Mouse (Mus musculus): ENCODE results near the gene Eri3.
A peak's percentile ranks its signal among the peaks of the same experiment; 100 is the strongest.

Eri3 gene

DNA sequence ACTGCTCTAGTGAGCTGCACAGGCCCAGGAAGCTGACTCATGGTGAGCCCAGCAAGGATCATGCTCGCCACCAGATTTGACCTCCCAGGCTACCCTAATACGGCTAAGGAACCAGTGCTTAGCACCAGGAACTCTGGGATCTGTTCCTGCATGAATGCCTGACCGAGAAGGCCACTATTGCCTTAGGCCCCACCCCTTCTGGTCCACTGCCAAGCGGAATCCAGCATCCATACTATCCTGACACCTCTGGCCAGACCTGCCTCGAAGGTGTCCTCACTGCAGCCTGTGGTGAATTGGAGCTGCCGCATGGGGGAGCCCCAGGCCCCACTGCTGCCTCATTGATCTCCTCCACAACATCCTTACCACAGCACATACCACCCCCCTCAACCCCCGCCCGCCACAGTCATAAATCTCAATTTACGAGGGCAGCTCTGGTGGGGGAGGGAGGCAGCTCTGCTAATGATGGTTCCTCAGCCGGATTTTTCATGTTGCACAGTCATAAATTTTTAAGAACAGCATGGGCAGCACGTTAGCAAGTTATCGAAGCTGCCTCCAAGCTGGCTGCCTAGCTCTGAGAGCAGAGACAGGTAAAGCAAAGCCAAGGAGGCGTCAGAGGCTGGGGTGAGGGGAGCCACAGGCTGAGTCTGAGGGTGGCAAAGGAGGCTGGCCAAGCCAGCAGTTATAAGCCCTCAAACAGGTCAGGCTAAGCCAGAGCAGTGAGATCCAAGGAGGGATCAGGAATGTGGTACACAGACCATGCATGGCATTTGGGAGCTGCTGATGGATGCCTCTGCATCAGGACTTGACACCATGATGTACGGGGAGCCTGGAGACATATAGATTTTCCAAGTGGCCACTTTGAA is 108.6 kb downstream of the Eri3 start:
- DNase-seq (ENCODE audit: low spot score in 2 of 2), result no peak

DNA sequence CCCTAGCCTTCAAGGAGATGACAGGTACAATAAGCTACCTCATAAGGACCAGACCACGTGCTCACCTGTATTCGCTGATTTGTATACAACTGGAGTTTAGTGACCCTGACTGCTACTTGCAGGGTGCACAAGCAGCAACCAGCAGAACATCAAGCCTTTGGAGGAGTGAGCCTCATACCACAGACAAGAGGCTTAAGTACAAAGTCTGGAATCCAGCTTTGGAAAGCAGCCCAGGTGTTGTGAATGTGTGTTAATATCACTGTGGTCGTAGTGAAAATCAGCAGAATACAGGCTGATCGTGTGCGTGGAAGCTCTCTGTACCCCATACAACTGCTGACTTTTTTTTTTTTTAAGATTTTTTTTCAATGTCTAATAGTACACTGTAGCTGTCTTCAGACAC is 109.8 kb downstream of the Eri3 start:
- DNase-seq (ENCODE audit: low spot score in 2 of 2), result no peak

DNA sequence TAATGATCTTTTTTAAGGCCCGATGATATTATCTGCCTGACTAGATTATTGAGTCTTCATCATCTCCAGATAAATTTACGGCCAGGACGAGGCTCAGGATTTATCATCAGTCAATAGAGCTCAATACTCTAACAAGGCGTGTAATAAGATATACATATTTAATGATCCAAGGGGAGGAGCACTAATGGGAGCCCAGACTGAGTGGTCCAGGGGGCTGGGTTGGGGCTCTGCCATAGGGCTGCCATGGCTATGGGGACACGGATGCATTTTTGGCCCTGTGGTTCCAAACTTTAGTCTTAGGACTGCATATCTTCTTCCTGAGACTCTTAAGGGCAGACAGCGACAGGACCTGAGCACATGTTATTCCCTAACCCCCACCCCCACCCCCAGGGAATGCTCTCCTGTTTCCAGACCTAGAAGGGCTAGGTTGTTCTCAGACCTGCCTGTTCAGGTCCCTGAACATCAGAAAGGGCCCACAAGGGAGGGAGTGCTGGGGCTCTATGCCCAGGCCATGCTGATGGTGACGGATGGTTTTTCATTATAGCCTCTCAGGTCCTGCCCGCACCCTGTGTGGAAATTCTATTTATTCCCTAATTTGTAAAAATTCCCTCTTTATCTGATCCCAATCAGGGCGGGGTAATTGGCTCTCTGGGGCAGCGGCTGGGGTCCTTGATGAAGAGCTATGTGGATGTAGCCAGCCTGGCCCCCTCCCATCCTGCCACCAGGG is 114.4 kb downstream of the Eri3 start:
- no peak for DNase-seq (ENCODE audit: low spot score in 2 of 2)

DNA sequence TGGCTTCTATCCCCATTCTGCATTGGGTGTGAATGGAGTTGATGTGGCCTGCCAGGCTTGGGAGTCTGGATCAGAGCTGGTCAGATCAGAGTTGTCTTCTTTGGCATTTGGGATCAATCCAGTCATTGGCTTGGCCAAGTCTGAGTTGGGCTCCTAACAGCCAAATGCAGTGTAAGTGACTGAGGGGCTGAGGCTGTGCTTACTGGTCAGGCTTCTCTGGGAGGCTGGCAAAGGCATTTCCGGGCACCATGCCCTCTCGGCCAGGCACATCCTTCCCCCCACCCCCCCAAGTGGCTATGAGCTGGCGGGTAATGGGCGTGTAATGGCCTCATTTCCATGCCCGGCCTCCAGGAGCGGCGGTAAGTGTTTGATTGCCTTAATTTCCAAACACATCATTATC is 115.4 kb downstream of the Eri3 start:
- DNase-seq (ENCODE audit: low spot score in 2 of 2), result no peak

DNA sequence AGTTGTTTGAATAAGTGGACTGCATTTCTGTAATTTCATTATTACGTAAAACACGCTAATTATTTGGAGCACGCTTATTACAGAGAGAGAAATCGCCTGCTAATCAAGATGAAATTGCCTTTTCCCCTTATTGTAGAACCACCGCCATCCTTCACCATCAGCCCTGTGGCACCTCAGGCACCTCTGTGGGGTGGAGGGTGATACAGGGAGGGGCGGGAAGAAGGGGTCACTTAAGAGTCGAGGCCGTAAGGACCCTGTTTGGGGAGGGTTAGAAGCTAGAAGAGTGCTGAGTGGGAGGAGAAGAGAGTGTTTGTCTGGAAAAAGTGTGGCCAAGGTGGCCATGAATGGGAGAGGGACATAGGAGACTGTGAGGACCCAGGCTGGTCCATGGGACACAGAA is 115.9 kb downstream of the Eri3 start:
- no peak for DNase-seq (ENCODE audit: low spot score in 2 of 2)

DNA sequence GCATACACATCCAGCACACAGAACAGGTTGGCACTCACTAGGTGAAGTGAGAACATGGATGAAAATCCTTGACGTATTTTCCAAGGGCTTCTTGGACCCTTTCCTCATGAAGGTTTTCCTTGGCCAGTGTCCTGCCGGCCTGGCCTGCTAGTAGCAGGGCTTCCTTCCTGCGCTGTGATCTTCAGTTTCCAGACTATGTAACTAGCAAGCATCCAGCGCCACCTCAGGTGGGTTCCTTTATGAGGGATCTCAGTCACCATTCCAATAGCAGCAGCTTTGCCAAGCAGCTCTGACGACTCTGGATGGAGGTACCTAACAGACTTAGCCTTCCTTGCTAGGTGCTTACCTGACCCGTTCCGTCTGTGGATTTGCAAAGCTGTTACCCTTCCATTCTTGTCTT is 119.7 kb downstream of the Eri3 start:
- DNase-seq (ENCODE audit: low spot score in 2 of 2), result no peak

DNA sequence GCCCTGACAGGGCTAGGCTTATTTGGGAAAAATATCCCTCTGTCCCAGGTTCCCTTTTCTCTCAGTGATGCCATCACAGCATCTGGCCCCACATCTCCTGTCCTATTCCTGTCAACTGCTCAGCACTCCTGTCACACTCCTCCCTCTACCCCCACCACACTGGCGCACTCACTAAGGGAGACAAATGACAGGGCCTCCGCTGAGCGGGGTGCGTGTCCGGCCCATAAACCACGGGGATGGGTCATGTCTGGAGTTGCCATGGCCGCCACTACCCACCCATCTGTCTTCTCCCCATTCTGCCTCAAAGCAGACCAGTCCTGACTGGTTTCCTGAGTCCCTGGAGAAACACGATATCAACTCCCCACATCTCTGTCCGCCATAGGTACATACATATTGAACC is 121.9 kb downstream of the Eri3 start:
- DNase-seq (ENCODE audit: low spot score in 2 of 2), result no peak

DNA sequence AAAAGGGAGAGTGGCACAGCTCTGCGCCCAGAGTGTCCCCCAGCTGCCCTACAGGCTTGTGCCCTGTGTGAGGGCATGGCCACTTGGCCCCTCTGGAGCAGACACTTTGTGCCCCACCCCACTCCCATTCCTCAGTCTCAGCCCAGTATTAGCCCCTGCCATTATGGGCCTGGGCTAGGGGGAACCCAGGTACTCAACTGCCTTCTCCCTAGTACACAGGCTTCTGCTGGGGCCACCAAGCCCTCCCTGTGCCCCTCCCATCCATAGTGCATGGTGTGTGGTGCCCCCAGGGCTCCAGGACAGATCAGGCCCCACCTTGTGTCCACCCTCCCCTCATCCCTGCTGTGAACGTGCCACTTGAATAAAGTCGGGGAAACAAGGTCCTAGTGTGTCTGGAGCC is 123.7 kb downstream of the Eri3 start:
- no peak for DNase-seq (ENCODE audit: low spot score in 2 of 2)

DNA sequence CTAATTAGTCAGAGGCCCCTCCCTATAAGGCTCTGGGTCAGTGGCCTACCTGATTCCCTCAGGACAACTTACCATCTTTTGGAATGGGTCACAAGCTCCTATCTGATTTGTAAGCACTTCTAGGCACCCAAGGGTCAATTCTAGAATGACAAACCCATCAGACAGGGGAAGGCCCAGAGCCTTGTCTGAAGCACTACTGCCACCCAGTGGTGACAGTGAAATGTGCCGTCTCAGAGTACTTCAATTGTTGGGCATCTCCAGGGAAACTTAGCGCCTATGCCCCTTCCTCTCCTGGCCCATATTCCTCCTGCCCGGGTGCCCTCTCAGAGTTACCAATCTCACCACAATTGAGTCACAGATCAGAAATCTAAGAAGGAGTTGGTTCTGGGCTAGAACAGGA is 126.7 kb downstream of the Eri3 start:
- DNase-seq (ENCODE audit: low spot score in 2 of 2), result peak; percentile 84

DNA sequence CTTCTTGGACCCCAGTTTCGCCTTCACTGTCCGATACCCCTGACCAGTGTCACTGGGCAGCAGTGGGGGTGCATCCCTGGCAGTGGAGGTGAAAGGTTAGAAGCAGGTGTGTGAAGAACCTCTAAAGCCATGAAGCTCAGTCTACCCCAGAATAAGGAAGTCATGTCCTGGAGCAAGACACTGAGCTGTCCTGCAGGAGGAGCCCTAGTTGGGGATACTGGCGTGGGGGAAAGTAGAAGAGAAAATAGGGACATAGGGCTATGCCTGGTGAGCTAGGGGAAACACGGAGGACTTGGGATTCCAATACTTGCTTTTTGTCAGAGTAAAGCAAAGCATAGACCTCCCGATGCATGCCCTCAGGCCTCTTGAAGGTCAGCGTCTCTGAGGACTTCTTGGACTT is 130.8 kb downstream of the Eri3 start:
- DNase-seq (ENCODE audit: low spot score in 2 of 2), result no peak

DNA sequence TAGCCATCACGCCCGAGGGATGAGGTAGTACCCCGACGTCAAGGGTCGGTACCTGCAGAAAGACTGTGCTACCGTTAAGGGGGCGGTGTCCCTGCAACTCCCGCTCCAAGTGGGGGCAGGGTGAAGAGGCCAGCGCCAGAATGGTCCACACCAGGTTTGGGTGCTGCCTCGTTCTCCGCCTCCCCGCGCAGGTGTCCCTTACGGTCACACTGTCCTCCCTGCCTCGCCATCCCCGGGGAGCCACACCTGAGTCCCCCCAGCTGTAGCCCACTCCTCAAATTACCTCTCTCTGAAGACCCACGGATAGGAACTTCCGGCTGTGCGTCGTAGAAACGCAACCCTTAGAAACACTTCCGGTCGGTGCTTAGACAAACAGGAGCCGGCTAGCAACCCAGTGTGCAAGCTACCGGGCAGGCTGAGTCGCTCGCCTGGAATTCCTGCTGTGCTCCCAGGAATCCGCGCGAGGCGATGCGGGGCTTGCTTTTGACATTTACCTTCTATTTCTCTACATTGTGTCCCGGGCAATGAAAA is 131.8 kb downstream of the Eri3 start, which contains the start of gene Dmap1:
Dmap1 (minus strand) TSS at position 343 of the 531 bp plus-strand sequence.
- peak; percentile 81 to 83 for DNase-seq (ENCODE audit: low spot score in 2 of 2)

DNA sequence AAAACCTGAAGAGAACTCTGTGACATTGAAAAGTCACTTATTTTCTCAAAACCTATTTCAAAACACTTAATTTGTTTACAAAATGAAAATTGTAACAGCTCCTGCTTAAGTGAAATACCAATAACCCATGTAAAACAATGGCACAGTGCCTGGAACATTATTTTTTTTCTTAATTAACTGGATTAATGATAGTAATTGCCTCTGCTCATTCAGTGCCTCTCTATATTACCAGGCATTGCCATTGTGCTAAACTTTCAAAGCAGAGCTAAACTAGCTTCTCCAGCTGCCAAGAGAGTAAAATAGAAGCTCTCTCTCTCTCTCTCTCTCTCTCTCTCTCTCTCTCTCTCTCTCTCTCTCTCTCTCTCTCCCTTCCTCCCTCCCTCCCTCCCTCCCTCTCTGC is 132.3 kb downstream of the Eri3 start:
- DNase-seq (ENCODE audit: low spot score in 2 of 2), result no peak

DNA sequence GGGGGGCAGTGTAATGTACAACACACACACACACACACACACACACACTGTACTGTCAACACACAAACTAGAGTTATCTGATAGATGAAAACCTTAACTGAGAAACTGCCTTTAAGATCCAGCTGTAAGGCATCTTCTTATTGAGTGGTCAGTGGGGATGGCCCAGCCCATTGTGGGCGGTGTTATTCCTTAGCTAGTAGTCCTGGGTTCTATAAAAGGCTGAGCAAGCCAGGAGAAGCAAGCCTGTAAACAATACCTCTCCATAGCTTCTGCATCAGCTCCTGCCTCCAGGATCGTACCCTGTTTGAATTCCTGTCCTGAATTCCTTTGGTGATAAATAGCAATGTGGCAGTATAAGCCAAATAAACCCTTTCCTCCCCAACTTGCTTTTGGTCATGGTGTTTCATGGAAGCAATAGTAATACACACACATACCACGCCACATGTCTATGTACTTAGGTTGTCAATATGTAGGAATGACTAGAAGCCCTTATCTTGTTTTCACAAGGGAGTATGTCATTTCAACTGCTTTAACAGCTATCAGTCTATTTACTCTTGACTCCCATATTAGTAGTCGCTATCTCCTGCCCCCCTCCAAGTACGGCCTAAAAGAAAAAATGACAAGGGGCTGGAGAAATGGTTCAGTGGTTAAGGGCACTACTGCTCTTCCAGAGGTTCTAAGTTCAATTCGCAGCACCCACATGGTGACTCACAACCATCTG is 133.0 kb downstream of the Eri3 start:
- DNase-seq (ENCODE audit: low spot score in 2 of 2), result no peak

DNA sequence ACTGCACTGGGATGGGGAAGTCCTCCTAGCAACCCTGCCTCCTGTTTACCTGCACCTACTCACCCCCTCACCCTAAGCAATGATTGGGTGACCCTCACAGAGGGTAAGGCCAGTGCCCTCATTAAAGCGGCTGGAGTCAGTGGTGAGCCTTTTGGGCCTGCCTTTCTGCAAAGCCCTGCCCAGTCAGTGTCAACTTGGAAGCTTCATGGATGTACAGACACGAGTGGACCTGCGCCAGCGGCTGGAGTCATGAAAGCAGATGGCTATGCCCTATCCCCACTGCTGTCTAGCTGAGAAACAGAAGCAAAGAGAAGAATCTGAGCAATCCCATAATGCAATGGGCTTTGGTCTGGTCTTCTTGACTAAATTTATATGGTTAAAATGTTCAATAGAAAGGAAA is 136.2 kb downstream of the Eri3 start:
- no peak for DNase-seq (ENCODE audit: low spot score in 2 of 2)

DNA sequence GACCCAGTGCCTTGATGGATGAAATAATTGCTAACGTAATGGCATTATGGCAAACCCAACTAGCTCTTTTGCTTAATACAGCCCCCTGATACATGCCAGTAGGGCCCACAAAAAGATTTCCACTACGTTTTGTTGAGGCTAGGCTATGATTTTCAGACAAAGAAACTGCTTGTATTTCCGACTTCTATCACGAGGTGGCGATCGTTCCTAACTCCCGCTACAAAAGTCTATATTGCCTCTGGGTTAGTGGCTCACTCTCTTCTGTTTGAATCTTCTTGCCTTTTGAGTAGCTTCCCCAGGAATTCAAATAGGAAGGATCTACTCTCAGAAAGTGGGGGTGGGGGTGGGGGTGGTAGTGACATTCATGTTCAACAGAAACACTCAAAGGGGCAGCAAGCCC is 155.2 kb downstream of the Eri3 start:
- DNase-seq (ENCODE audit: low spot score in 2 of 2), result peak; percentile 36 to 46

DNA sequence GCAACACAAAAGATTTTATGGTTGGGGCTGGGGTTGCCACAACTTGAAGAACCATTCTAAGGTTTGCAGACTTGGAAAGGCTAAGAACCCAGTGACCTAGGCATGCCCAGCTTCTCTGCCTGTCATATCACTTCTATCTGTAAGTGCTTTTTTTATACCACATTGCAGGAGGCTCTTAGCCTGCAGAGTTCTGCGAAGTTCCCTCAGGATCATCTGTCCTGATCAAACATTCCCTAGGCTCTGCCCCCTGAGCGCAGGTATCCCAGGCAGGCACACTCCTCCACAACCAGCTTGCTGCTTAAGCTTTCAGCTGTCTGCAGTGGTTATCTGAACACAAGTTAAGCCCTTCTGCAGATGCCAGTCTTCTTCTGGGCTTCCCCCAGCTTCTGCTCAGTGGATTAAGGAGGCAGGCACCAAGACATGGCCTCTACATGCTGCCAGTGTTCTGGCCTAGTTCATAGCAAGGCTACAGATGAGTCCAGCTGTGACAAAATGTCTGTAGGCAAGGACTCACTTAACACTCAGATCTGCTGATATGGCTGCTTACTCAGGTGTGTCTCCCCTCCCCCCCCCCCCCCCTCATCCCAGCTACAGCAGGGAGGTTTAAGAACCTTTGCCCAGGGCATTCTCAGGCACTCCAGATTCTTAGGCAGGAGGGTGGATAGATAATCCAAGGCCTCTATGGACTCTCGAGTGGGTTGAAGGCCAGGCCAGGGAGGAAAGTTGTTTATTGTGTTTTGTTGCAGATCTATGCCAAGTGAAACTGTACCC is 158.8 kb downstream of the Eri3 start:
- no peak for DNase-seq (ENCODE audit: low spot score in 2 of 2)

DNA sequence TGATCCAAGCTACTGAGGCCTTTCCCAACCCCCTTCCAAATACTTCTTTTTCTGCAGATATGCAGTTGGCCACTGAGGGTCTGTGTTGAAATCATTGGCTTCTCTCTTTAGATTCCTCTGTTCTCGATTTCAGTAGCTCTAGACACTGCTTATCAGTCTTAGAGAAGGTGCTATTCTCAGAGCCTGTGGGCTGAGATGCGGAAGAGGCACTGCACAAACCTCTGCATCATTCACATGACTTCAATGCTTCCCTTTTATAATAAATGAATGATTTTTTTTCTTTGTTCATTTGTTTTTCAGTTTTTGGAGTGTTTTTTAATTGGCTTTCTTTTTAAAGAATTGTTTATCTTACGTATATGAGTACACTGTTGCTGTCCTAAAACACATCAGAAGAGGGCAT is 162.1 kb downstream of the Eri3 start:
- DNase-seq (ENCODE audit: low spot score in 2 of 2), result no peak

DNA sequence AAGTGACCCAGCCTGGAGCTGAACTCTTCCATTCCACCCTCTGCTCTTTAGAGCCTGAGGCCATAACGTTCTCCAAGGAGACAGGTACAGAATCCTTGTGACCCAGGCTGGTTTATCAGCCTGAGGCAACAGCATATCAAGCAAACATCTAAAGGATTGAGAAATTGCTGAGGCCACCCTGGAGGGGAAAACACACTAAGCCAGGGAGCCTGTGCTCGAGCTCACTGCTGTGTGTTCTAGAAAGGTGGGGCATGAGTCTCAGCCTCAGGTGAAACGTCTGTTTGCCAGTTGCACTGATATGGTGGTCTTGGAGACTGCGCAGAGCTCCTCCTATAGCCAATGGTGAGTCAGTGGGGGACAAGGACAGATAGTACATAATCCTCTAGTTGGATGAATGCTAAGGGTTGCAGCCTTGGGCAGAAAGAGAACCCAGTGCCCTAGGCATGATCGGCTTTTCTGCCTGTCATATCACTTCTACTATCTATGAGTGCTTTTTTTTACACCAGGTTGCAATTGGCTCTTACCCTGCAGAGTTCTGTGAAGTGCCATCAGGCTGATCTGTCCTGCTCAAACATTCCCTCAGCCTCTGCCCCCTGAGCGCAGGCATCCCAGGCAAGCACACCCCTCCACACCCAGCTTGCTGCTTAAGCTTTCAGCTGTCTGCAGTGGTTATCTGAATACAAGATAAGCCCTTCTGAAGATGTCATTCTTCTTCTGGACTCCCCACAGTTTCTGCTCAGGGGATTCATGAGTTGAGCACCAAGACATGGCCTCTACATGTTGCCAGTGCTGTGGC is 163.3 kb downstream of the Eri3 start:
- DNase-seq (ENCODE audit: low spot score in 2 of 2), result no peak
